Mouse (Mus musculus): ENCODE measurements at regions not wholly inside any gene's neighbourhood (a gene's known extent, or its start where the extent isn't known, plus 50 kb on each side); places are given as distances from the start of the nearest gene placed in this dataset.
"Not testable (repeated sequence)": the region's sequence is repeated elsewhere in the genome, so short reads cannot be mapped to it uniquely, and the experiment has no call there.

DNA sequence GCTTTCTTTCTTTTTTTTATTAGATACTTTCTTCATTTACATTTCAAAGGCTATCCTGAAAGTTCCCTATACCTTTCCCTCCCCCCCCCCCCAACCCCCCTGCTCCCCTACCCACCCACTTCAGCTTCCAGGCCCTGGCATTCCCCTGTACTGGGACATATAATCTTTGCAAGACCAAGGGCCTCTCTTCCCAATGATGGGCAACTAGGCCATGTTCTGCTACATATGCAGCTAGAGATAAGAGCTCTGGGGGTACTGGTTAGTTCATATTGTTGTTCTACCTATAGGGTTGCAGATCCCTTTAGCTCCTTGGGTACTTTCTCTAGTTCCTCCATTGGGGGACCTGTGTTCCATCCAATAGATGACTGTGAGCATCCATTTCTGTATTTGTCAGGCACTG lies 55.6 kb upstream of the Slc1a3 start:
- H3K9me3 ChIP-seq (replicated peaks; ENCODE audit: control insufficient read depth, low read length); ATAC-seq (replicated peaks; ENCODE audit: insufficient number of reproducible peaks, low FRiP score, low TSS enrichment); H3K4me1 ChIP-seq (ENCODE audit: control insufficient read depth, insufficient read depth, low read length); H3K27me3 ChIP-seq (ENCODE audit: control insufficient read depth, insufficient read depth, low read length); H3K9ac ChIP-seq (ENCODE audit: low read depth, low read length); H3K4me2 ChIP-seq; H3K4me3 ChIP-seq (ENCODE audit: low read depth, low read length); H3K36me3 ChIP-seq (ENCODE audit: control insufficient read depth, insufficient read depth, low read length); H3K27ac ChIP-seq (ENCODE audit: low read depth, low read length): not testable (repeated sequence)

DNA sequence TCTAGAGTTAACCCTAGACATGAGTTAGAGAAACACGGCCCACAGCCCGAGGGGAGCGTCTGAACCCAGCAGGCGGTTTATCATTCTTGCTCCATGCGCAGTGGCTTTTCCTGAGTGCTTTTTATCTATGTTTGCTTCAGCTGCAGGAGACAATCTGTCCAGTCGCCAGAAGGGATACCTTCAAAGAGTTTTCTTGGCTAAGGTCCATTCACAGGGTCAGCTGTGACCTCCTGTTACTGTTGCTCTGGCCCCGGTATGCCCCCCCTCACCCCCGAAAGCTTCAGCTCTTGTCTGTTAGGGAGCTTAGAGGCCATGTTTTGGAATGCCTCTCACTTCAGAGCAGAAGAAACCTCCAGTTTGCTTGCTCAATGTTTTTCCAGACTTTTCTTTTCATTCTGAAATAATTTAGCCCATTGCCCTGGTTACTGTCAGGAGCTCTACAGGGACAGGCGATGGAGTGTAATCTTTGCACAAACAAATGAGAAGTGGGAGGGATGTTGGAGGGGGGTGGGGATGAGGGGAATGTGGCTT lies 51.2 kb upstream of the Slc1a3 start:
- Histone ChIP-seq H3K4me2 (peak overlapping the region; percentile 49), H3K36me3 (ENCODE audit: control insufficient read depth, insufficient read depth, low read length) (no peaks in the 10 kb centered on the region), H3K9me3 (replicated peaks; ENCODE audit: control insufficient read depth, low read length) (no peaks in the 10 kb centered on the region), H3K4me1 (ENCODE audit: control insufficient read depth, insufficient read depth, low read length) (0 out of 2 replicates have a peak, but pooled peaks cover 8% of the 10 kb centered on the region), H3K27me3 (ENCODE audit: control insufficient read depth, insufficient read depth, low read length) (no peaks in the 10 kb centered on the region), H3K4me3 (ENCODE audit: low read depth, low read length) (no peak overlapping the region), H3K9ac (ENCODE audit: low read depth, low read length) (no peak overlapping the region), H3K27ac (ENCODE audit: low read depth, low read length) (peak overlapping the region; percentile 75)
- ATAC-seq (replicated peaks; ENCODE audit: insufficient number of reproducible peaks, low FRiP score, low TSS enrichment) = peak; percentile 79
- 5% methylated on average over 9 of the region's 9 CpGs for WGBS (ENCODE audit: insufficient replicate concordance)

DNA sequence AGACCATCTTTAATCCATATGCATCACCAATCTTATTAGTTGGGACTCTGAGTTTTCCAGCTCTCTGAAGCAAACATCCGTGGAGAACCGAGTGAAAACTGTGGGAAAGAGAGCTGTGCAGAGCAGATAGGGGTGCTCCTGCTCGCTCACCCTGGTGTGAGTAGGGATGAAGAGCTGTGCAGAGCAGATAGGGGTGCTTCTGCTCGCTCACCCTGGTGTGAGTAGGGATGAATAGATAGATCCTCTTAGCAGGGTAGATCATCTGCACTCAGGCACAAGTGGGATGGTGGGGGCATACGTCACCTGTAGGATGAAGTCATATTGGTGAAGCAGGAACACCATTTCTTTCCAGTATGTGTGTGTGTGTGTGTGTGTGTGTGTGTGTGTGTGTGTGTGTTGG lies 50.6 kb upstream of the Slc1a3 start:
- H3K4me2 ChIP-seq = no peak overlapping the region
- no peaks in the 10 kb centered on the region for H3K27me3 ChIP-seq (ENCODE audit: control insufficient read depth, insufficient read depth, low read length)
- 0 out of 2 replicates have a peak, but pooled peaks cover 8% of the 10 kb centered on the region for H3K4me1 ChIP-seq (ENCODE audit: control insufficient read depth, insufficient read depth, low read length)
- H3K27ac ChIP-seq (ENCODE audit: low read depth, low read length) = peak overlapping the region; percentile 75
- no peaks in the 10 kb centered on the region for H3K9me3 ChIP-seq (replicated peaks; ENCODE audit: control insufficient read depth, low read length)
- 64% methylated on average over 5 of the region's 5 CpGs for WGBS (ENCODE audit: insufficient replicate concordance)
- ATAC-seq (replicated peaks; ENCODE audit: insufficient number of reproducible peaks, low FRiP score, low TSS enrichment) = peak; percentile 67
- no peak overlapping the region for H3K4me3 ChIP-seq (ENCODE audit: low read depth, low read length)
- no peak overlapping the region for H3K9ac ChIP-seq (ENCODE audit: low read depth, low read length)
- no peaks in the 10 kb centered on the region for H3K36me3 ChIP-seq (ENCODE audit: control insufficient read depth, insufficient read depth, low read length)

Measured in heart, embryonic 11.5 days (tissue).